Mouse (Mus musculus): ENCODE measurements around the gene Wwox. TPM values are rescaled to one million over a fixed set of nuclear protein-coding genes. Genes with fewer than 3 reads are reported as not detected.

The Wwox gene
- polyA plus RNA-seq, 1 experiment from 2014 or later, result 14.3 TPM

DNA sequence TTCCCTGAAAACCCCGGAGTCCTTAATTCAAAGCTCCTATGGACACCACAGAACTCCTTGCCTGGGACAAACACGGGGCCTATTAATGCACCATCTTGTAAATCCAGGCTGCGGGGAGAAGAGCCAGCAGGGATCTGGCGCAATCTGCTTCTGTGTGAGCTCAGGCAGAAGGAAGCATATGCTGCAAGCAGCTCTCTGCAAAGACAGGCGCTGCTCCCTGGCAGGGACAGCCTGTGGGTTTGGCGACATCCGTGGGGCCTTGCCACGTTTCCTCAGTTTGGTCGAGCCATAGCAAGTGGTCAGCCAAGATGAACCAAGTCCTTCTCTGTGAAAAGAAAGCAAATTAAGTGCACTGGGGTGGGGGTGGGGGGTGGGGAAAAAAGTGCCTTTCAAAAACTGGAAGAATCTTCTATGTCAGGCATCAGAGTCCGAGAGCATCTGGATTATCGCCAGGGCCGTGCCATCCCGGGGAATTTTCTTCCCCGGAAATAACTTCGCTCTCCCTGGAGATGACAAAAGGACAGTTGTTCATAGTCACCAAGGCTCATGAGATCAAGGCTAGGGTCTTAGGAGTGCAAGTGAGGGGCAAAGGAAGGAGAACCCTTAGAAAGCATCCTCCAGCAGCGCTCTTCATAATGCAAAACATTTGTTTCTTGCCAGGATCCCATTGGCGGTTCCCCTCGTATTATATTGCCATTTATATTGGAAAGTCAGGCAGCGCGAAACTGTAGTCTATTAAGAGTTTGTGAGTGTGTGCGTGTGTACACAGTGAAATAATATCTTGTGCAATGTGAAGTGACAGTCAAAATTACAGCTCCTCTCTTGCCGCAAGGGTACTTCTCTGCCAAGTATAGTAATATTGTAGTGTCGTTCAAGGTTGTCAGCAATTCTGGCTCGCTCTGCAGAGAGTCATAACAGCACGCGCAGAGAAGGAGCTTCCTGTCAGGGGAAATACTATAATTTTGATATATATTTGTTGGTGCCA lies 152.1 kb downstream of the Wwox start:
- H3K36me3 ChIP-seq (replicated peaks), result no peaks in the 10 kb centered on the region
- no peak overlapping the region; the same call in 1 of the 2 replicates for H3K4me3 ChIP-seq (replicated peaks)
- H3K4me2 ChIP-seq, result peak overlapping the region; percentile 36
- peak overlapping the region; percentile 50; the same call in 1 of the 2 replicates for H3K27ac ChIP-seq
- H3K9ac ChIP-seq, result no peak overlapping the region
- peaks cover 4% of the 10 kb centered on the region; the same call in 1 of the 2 replicates for H3K9me3 ChIP-seq
- 46% methylated on average over 26 of the region's 26 CpGs for WGBS
- H3K4me1 ChIP-seq, result peaks cover 28% of the 10 kb centered on the region
- peaks cover 10% of the 10 kb centered on the region; the same call in 1 of the 2 replicates for H3K27me3 ChIP-seq
- ATAC-seq (ENCODE audit: low FRiP score), result peak; percentile 68; the same call in 1 of the 2 replicates

DNA sequence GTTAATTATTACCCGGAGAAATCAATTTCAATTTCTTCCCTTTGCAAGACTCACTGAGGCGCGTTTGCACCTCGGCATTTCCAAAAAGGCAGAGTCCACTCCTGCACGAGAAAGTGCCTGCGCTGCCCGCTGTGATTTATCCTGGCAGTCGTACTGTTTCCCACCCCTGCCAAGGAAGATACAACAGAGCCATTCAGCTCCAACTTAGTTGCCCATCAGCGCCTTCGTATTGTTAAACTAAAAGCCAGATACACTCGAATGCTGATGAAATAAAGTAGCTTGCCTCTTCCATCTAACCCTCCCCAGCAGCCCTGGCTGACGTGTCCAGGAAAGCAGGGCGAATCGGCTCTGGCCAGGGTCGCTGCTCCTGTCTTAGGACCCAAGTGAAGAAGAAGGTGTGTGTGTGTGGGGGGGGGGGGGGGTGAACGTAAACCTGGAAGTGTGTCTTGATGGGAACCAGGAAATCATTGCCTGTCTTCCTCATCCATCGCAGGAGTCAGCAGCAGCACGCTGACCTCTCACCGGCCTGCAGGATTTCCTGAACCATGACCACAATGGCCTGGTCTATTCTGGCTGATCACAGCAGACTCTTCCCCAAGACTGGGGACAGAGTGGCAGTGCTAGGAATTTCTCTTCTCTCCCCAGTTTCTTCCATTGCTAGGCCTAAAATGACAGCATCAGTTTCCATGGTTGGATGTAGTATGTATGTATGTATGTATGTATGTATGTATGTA lies 154.1 kb downstream of the Wwox start:
- H3K4me2 ChIP-seq, result peak overlapping the region; percentile 19
- peaks cover 14% of the 10 kb centered on the region for H3K27me3 ChIP-seq
- no peaks in the 10 kb centered on the region for H3K36me3 ChIP-seq (replicated peaks)
- no peak overlapping the region for H3K27ac ChIP-seq
- H3K9me3 ChIP-seq, result peaks cover 4% of the 10 kb centered on the region; the same call in 1 of the 2 replicates
- no peak overlapping the region for H3K4me3 ChIP-seq (replicated peaks)
- peaks cover 28% of the 10 kb centered on the region for H3K4me1 ChIP-seq
- ATAC-seq (ENCODE audit: low FRiP score), result no peak
- 26% methylated on average over 18 of the region's 19 CpGs for WGBS
- H3K9ac ChIP-seq, result no peak overlapping the region

DNA sequence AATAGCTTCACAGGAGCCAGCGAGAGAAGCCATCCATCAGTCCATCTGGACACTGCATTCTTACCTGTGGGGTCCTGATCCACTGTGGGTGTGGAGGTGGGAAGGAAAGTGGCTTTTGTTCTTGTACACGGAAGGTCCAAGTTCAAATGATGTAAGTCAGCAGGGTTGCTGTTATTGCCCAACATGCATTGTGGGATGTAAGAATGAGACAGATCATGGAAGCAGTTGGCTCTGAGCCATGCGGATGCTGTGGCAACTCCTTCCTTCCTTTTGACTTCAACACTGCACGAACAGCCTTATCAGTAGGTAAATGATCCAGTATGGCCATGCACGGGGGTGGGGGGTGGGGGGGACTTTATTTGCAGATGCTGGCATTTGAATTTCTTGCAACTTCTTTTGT lies 155.4 kb downstream of the Wwox start:
- Histone ChIP-seq H3K9ac (no peak overlapping the region), H3K27me3 (peaks cover 23% of the 10 kb centered on the region), H3K4me3 (replicated peaks) (no peak overlapping the region), H3K27ac (no peak overlapping the region), H3K36me3 (replicated peaks) (no peaks in the 10 kb centered on the region), H3K4me1 (peaks cover 34% of the 10 kb centered on the region), H3K9me3 (peaks cover 4% of the 10 kb centered on the region; the same call in 1 of the 2 replicates), H3K4me2 (no peak overlapping the region)
- no peak for ATAC-seq (ENCODE audit: low FRiP score)
- WGBS, result 84% methylated on average over 5 of the region's 5 CpGs

DNA sequence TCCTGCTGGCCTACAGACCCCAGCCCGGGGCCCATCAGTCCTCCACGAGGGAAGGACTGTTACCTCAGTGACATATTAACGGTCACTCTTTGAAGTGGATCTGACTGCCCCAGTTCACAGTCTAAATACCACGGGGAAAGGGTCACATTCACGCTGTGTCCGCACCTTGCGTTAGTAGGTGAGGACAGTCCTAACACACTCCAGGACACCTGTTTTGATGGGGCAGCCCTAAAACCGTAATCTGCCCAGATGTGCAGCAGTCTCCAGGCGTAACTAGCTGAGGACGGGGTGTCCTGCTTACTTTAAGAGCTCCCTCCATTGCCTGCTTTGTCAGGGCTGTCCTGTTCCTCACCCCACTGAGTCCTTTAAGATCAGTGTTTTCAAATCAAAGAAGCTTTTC lies 160.1 kb downstream of the Wwox start:
- Histone ChIP-seq H3K4me2 (no peak overlapping the region), H3K4me1 (peaks cover 30% of the 10 kb centered on the region), H3K27ac (no peak overlapping the region), H3K36me3 (replicated peaks) (no peaks in the 10 kb centered on the region), H3K4me3 (replicated peaks) (no peak overlapping the region), H3K27me3 (peaks cover 19% of the 10 kb centered on the region), H3K9me3 (peaks cover 4% of the 10 kb centered on the region; the same call in 1 of the 2 replicates), H3K9ac (no peak overlapping the region)
- WGBS, result 40% methylated on average over 10 of the region's 10 CpGs
- ATAC-seq (ENCODE audit: low FRiP score), result no peak

DNA sequence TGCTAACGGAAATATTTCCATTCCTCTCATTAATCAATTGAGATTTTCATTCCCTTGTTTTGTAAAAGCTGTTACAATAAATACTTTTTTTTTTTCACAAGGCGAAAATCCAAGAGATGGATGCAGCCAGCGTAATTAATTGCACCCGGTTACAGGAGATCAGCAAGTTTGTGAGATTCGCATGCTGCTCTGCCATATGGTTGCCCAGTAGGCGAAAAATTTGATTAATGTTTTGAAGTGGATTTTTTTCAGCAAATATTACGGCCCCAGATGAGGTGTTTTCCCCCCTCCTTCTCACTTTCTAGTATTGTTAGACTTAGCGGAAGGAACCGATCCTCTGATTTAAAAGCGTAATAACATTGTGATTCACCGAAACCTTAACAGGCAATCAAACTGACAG lies 160.7 kb downstream of the Wwox start:
- Histone ChIP-seq H3K36me3 (replicated peaks) (no peaks in the 10 kb centered on the region), H3K9ac (no peak overlapping the region), H3K4me1 (peaks cover 30% of the 10 kb centered on the region), H3K27me3 (peaks cover 22% of the 10 kb centered on the region), H3K4me3 (replicated peaks) (no peak overlapping the region), H3K4me2 (no peak overlapping the region), H3K27ac (no peak overlapping the region), H3K9me3 (peaks cover 4% of the 10 kb centered on the region; the same call in 1 of the 2 replicates)
- no peak for ATAC-seq (ENCODE audit: low FRiP score)
- WGBS, result 36% methylated on average over 11 of the region's 11 CpGs

DNA sequence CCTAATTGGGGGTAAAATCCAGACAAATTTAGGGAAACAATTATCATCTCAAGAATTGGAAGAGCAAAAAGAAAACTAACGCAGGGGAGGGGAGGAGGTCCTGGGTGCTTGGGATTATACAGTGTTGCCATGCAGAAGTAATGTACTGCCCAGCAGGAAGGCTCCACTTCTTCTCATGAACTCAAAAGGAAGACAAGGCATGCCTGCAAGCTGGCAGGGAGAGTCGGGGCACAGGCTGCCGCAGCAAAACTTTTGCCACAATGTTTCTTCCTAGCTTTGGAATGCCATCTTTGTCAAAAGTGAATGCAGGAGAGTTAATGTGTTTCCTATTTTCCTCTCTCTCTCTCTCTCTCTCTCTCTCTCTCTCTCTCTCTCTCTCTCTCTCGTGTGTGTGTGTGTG lies 163.6 kb downstream of the Wwox start:
- no peak overlapping the region for H3K4me2 ChIP-seq
- peaks cover 30% of the 10 kb centered on the region for H3K4me1 ChIP-seq
- no peaks in the 10 kb centered on the region for H3K9me3 ChIP-seq
- ATAC-seq (ENCODE audit: low FRiP score), result no peak
- WGBS, result 8% methylated on average over 3 of the region's 4 CpGs
- H3K27ac ChIP-seq, result no peak overlapping the region
- no peaks in the 10 kb centered on the region for H3K36me3 ChIP-seq (replicated peaks)
- H3K4me3 ChIP-seq (replicated peaks), result no peak overlapping the region
- H3K9ac ChIP-seq, result no peak overlapping the region
- H3K27me3 ChIP-seq, result peaks cover 22% of the 10 kb centered on the region

DNA sequence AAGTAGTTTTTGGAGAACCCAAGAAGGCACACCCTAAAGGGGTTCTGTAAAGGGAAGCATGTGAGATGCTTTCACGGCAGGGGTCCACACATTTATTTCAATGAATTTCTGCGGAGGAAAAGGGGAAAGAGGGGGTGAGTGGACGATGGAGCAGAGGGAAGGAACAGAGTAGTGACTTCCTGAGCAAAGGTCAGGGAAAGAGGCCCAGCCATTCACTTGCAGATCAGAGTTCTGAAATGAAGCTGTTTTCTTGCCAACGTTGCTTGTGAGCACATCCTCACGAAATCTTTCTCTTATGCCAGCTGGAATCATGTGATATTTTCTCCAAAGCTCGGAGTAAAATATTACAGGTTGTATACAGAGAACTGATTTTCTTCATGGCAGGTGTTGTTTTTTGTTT lies 164.1 kb downstream of the Wwox start:
- 28% methylated on average over 6 of the region's 6 CpGs for WGBS
- H3K36me3 ChIP-seq (replicated peaks), result no peaks in the 10 kb centered on the region

DNA sequence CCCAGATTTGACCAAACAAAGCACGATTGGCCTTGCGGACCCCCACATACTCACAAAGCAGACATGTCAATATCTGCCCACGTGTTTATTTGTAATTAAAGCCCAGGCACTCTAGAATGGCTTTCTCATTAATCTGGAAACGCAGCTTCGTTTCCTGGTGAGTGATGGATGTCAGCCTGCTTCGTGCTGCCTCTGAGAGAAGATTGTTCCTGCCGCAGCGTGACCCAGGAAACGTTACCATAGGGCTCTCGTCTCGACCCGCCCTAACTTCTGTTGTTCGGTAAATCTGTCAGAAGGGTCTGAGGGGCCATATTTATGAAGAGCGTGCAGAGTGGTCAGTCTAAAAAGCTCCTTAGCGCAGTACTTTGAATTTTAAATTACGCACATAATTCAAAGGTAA lies 164.9 kb downstream of the Wwox start:
- Histone ChIP-seq H3K27ac (no peak overlapping the region), H3K36me3 (replicated peaks) (no peaks in the 10 kb centered on the region), H3K27me3 (peaks cover 14% of the 10 kb centered on the region), H3K4me1 (peaks cover 29% of the 10 kb centered on the region), H3K4me2 (peak overlapping the region; percentile 29), H3K9ac (no peak overlapping the region), H3K4me3 (replicated peaks) (no peak overlapping the region), H3K9me3 (no peaks in the 10 kb centered on the region)
- ATAC-seq (ENCODE audit: low FRiP score), result no peak
- 30% methylated on average over 16 of the region's 16 CpGs for WGBS

More for the DNA sequence above, 164.1 kb downstream of the Wwox start:
- Histone ChIP-seq H3K27me3 (peaks cover 20% of the 10 kb centered on the region), H3K9ac (no peak overlapping the region), H3K9me3 (no peaks in the 10 kb centered on the region), H3K4me3 (replicated peaks) (no peak overlapping the region), H3K4me1 (peaks cover 30% of the 10 kb centered on the region), H3K27ac (no peak overlapping the region), H3K4me2 (peak overlapping the region; percentile 10; the same call in 1 of the 2 replicates)
- ATAC-seq (ENCODE audit: low FRiP score), result no peak

DNA sequence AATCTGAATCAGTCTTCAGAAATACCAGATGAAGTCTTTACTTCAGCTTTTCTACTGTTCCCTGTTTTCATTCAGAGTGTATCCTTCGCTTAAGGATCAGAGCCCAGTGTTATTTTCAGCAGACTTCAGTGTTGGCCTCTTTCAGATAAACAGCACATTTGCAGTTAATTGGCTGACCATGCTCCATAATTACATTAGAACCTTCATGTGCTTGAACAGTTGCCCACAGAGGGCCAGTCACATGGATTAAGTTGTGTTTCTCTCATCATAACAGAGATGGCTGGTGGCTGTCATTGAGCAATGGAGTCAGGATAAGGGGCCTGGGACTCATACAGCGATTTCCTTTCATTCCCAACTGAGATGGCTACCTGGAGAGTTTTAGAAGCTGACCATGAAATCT lies 166.2 kb downstream of the Wwox start:
- Histone ChIP-seq H3K36me3 (replicated peaks) (no peaks in the 10 kb centered on the region), H3K9ac (no peak overlapping the region), H3K27me3 (peaks cover 11% of the 10 kb centered on the region), H3K4me2 (no peak overlapping the region), H3K4me1 (peaks cover 20% of the 10 kb centered on the region), H3K9me3 (no peaks in the 10 kb centered on the region), H3K27ac (no peak overlapping the region), H3K4me3 (replicated peaks) (no peak overlapping the region)
- WGBS, result 71% methylated on average over 2 of the region's 2 CpGs
- ATAC-seq (ENCODE audit: low FRiP score), result no peak

DNA sequence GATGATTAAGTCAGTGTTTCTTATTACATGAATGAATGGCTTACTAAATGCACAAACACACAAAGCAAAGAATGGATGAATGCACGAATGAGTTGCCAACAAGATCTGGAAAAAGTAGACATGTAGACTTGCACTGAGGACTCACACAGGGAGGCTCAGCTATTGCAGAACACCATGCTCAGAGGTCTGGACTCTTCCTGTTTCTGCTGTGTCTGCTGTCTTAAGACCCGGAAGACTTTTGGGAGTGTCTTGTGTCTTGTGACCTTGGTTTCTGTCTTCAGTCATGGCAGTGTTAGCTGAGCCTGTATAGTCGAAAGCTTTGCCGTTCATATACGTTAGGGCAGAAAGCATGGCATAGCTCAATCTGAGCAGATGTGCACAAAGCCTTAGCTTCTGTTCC lies 169.9 kb downstream of the Wwox start:
- Histone ChIP-seq H3K4me3 (replicated peaks) (no peak overlapping the region), H3K9me3 (no peaks in the 10 kb centered on the region), H3K36me3 (replicated peaks) (no peaks in the 10 kb centered on the region), H3K4me1 (peaks cover 3% of the 10 kb centered on the region), H3K27me3 (peaks cover 5% of the 10 kb centered on the region), H3K27ac (no peak overlapping the region), H3K9ac (no peak overlapping the region), H3K4me2 (no peak overlapping the region)
- 93% methylated on average over 5 of the region's 5 CpGs for WGBS
- ATAC-seq (ENCODE audit: low FRiP score), result no peak

DNA sequence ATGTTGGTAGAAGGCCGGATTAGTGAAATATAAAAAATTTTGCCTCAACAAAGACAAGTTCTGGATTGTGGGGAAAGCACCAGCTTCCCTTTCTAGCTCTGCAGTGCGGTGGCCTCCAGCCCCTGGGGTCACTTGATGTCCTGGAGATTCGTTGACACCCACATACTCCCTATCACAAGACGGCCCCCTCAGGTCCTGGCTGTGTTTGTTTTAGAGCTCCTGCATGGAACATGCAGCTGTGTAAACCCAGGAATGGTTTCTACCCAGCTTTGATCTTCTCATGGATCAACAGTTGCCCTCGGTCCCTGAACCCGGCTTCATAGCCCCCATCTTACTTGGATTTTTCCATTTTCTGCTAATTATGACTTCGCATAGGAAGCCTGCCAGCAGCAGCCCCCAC lies 171.6 kb downstream of the Wwox start:
- WGBS, result 82% methylated on average over 7 of the region's 7 CpGs
- Histone ChIP-seq H3K36me3 (replicated peaks) (no peaks in the 10 kb centered on the region), H3K27ac (no peak overlapping the region)

DNA sequence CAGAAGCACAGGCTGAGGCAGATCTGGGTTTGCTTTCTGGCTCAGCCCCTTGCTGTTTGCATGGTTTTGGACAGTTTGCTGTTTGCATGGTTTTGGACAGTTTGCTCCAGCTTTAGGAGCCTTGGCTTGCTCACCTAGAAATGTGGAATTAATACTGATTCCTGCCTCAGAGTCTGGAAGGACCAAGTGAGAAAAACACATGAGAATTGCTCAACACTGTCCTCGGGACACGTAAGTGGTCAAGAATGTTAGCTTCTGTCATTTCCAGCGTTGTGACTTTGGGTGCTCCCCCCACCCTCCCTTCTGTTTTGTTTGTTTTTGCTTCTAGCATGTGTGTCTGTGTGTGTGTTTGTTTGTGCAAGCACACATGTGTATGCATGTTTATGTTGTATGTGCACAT lies 172.6 kb downstream of the Wwox start:
- no peaks in the 10 kb centered on the region for H3K27me3 ChIP-seq
- no peak for ATAC-seq (ENCODE audit: low FRiP score)
- WGBS, result 90% methylated on average over 3 of the region's 3 CpGs
- H3K9ac ChIP-seq, result no peak overlapping the region
- H3K4me2 ChIP-seq, result no peak overlapping the region
- no peak overlapping the region for H3K27ac ChIP-seq
- no peaks in the 10 kb centered on the region for H3K4me1 ChIP-seq
- H3K9me3 ChIP-seq, result no peaks in the 10 kb centered on the region
- H3K4me3 ChIP-seq (replicated peaks), result no peak overlapping the region
- H3K36me3 ChIP-seq (replicated peaks), result no peaks in the 10 kb centered on the region

More for the DNA sequence above, 171.6 kb downstream of the Wwox start:
- Histone ChIP-seq H3K4me3 (replicated peaks) (no peak overlapping the region), H3K4me1 (no peaks in the 10 kb centered on the region), H3K9me3 (no peaks in the 10 kb centered on the region), H3K27me3 (no peaks in the 10 kb centered on the region), H3K9ac (no peak overlapping the region), H3K4me2 (no peak overlapping the region)
- ATAC-seq (ENCODE audit: low FRiP score), result no peak
